Mouse (Mus musculus) gastrocnemius, postnatal 25 days (tissue): ENCODE data around the gene Gnmt. TPM values are rescaled to one million over a fixed set of nuclear protein-coding genes. Genes with fewer than 3 reads are reported as not detected.
A peak's percentile ranks its signal among the peaks of the same experiment; 100 is the strongest.

Experiments
- DNase-seq: peaks from one replicate; pipeline ENCODE4 v3.0.0; 2022
- total RNA-seq, 2 experiments: library from RNA; stranded (reverse); gene quantifications; 1 replicate in 1 of 2; 2 replicates in 1 of 2; pipeline ENCODE4 v1.2.3; 2021

Gene Gnmt
- total RNA-seq, 2 experiments from 2014 or later, result 1.1 to 1.2 TPM

DNA sequence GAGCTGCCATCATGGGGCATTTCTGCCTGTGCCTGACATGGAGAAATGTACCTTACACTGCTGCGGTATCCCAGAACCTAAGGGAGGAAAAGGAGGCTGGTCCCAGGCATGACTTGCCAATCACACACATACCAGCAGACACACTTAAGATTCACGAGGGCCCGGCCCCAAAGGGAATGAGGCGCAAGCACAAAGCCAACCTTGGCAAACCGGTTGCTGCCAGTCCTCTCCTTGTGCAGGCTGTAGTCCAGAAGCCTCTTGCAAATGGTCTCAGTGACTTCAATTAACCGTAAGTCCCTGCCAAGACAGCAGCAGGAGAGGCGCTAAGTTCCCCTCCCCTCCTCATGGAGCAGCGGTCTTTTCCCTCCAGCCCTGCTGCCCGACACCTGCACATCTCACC, 14.0 kb upstream of the Gnmt start:
- no peak for DNase-seq

DNA sequence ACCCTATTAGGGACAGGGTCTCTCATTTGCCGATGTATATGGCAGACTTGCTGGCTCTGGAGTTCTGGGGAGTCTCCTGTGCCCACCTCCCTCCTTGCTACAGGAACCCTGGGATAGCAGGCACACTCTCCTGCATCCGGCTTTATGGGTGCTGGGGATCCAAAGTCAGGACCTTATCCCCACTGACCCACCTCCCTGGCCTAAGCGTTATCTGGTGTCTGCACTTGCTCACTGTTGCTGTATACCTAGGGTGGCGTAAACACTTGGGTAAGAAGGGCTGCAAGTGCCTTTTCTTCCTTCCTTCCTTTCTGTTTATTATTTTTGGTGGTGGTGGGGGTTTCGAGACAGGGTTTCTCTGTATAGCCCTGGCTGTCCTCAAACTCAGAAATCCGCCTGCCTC, 12.3 kb upstream of the Gnmt start:
- no peak for DNase-seq

DNA sequence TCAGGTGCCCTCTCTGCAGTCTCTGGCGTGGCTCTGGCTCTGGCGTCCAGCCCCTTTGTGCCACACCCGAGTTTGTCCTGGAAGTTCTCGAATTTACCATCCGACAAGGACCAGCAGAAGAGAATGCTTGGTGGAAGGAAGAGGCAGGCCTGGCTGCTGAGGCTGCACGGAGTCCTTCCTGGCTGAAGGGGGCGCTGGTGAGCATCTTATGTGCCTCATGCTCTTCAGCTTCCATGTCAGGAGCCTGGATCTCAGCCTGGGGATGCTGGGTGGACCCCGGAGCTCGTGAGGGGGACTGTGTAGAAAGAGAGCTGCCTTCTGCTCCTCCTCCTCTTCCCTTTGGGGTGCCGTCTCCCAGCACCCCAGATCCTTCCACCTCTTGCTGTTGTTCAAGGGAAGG, 7.2 kb upstream of the Gnmt start:
- no peak for DNase-seq

DNA sequence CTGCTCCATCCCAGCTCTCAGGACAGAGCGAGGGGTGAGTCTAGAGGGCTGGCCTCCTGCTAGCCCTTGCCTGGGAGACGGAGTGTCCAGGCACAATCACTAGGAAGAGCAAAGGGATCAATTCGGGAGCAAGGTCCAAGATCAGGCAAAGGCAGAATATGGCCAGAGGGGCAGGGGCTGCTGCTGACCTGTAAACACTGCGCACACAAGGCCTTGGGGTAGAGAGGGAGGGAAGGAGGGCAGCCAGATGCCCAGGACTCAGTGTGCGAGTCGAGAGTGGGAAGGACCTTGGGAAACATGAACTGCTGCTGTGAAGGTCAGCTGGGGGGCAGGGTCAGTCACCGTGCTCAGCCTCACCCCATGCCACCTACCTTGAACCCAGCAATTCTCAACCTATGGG, 6.3 kb upstream of the Gnmt start:
- DNase-seq, result no peak

DNA sequence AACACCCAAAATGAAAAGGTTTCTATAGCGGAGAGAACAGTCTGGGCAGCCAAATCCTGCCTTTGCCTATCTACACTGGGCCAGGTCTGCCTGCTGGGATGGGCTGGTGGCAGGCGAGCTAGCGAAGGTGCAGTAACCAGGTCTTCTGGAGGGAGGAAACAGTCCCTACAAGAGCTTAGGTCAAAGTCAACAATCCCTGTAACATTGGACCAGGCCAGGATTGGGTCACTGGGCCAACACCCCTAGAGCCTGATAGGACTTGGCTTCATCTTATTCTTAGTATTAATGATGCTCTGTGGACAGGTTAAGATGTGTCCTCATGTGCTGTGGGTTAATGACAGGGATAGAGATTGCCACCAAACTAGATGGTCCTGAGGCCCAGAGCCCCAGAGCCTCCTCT, 5.1 kb upstream of the Gnmt start:
- no peak for DNase-seq

DNA sequence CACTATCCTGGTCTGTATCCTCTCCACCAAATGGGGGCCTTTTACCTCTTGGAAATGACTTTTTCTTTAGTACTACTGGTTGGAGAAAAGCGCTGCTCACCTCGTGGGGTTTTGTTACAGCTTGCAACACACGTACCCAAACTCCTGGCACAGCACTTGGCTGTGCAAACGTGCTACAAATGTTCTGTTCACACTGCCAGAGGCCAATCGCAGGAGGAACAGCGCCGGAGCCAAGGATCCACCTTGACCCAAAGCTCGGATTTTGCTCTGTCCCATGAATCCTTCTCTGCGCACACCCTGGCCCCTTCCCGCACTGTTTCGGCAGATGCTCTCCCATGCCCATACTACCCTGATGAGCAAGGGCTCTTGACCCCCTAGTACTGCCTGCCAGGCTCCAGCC, 472 bp downstream of the Gnmt start:
- DNase-seq, result no peak

DNA sequence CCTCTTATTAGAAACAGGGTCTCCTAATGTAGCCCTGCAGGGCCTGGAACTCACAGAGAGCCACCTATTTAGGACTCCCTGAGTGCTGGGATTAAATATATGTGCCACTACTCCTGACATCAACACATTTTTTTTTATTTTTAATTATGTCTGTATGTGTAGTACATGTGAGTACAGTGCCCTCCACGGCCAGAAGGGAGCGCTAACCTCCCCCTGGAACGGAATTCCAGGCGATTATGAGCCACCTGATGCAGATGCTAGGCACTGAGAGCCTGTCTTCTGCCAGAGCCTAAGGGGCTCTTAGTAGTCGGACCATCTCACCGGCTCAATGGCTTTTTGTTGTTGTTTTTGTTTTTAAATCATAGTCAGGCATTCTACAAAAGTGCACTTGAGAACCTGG, 947 bp downstream of the Gnmt start:
- no peak for DNase-seq

DNA sequence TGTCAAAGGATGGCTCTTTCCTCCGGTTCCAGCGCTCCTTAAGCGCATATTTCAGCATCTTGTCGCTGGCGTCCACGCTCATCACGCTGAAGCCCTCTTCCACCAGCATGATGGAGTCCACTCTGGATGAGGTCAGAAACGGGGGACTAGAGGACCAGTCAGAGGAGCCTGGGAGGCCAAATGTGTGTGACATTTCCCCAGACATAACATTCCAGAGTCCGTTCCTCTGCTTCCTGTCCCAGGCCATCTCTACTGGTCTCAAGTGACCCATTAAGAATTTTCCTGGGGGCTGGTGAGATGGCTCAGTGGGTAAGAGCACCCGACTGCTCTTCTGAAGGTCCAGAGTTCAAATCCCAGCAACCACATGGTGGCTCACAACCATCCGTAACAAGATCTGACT, 1.7 kb downstream of the Gnmt start:
- DNase-seq, result no peak

DNA sequence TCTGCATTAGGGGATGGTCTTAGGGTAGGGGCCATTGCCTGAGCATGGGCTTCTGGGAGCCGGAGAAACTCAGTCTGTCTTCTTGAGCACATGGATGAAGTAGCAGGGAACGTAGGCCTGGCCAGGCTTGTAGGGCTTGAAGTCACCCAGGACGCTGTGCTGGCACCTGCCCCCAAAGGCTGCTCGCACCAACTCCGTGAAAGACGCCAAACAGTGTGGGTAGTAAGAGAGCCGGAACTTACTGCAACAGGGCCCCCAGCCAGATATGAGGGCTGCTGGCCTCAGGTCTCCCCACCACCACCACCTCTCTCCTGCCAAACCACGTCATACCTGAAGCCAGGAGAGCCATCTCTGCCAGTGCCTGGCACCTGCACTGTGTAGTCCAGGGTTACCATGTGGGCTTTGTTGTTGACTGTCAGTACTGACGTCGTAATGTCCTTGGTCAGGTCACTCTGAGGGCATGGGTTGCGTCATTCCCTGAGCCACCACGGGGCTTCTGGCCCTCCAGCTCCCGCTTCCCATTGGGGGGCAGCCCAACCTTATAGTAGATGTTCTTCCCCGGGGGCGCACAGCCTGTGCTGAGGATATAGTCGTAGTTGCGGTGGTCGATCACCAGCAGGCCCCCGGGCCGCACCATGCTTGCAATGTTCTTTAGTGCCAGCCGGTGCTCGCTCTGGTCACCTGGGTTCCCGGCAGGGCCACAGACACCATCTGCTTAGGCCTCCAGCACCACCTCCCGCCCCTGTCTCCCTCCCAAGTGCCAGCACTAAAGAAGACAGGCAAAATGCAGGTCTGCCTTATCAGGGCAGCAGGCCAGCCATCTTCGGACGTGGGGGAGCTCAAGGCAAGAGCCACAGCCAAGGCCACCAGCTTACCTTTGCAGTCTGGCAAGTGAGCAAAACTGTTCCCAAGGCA, 3.0 kb downstream of the Gnmt start:
- no peak for DNase-seq

DNA sequence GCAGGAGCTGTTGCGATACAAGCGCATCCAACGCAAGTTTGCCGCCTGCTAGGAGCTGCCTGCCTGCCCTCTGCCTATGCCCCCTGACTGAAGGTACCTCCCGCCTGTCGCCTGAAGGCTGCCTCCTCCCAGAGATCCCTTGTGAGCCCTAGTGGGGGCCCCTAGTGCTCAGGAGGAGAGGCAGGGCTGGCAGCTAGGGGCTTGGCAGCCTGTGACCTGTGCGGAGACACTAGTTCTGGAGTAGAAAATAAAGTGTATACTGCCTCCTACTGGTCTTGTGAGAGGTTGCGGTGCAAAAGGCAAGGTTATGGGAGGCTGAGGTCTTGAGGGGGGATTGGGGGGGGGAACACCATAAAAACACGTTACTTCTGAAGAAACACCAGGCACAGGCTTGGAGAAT, 3.7 kb downstream of the Gnmt start:
- no peak for DNase-seq

DNA sequence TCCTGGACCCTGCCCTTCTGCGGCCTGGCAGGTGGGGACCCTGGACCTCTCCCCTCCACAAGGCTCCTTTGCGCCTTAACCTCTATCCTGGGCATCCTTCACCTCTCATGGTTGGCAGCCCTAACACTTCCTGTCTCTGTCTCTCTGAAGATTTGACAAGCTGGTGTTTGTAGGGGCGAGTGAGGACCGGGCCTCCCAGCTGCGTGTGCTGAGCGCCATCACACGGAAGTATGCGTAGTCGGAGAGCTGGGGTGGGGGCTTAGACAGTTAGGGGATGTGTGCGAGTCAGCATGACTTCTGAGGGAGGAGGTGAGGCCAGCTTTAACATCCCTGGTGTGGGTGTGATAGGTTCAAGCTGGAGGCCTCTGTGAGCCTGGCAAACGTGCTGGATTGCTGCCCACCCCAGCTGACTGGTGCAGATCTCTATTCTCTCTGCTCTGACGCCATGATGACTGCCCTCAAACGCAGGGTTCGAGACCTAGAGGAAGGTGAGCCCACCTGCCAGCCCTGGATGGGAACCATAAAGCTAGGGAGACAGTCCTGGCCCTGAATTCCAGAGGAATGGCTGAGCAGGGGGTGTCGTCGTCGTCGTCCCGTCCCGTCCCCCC, 4.4 kb downstream of the Gnmt start:
- no peak for DNase-seq

DNA sequence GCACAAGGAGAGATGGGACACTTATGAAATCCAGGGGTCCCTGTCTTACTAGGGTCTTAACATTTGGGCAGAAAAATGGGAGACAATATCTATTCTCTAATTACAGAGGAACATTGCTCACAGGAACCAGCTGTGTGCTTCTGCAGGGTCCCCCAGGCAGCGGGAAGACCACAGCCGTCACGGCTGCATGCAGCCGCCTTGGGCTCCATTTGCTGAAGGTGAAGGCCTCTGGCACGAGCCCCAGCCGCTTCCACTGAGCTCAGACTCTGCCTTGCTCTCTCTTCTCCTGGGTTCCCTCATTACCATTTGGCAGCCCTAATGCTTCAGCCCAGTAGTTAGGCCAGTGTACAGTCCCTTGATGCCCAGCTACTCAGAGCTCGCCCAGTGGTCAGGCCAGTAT, 7.9 kb downstream of the Gnmt start:
- DNase-seq, result no peak

DNA sequence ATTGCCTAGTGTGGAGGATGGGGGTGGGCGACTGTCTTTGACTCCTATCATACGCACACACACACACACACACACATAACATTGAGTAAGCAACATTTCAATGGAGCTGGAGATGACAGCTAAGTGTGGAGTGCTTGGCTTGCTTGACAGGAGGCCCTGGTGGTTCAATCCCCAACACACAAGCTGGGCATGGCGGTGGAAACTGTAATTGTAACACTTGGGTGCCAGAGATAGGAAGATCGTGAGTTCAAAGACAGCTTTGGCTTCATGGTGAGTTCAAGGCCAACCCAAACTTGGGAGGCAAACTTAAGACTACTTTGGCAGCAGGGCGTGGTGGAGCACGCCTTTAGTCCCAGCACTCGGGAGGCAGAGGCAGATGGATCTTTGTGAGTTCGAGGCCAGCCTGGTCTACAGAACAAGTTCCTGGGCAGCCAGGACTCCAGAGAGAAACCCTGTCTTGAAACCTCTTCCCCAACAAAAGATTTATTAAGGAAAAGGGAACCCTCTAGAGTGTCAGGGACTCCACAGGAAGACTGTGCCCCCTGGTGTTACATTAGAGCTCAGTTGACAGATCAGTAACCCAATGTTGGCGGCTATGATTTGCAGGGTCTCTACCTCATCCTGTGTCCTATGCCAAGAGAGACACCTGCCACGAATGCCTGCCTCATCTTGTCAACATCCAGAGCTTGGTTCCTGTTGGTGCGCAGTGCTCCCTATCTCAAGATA, 14.0 kb downstream of the Gnmt start:
- DNase-seq, result no peak

DNA sequence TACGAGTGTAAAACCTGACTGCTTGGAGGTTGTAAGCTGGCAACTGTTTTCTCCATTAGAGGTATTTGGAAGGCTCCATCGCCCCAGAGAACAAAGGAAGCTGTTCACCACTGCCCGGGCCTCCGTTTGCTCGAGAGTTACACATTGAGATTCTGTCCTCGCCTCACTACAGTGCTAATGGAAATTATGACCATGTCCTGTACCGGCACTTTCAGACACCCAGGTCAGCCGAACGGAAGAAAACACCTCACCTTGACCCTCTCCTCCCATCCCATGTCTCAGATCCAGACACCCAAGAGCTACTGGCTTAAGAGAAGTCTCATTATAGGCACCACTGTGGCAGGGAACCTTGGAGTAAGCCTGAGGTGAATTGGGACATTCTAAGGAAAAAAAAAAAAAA, 15.1 kb downstream of the Gnmt start:
- no peak for DNase-seq

DNA sequence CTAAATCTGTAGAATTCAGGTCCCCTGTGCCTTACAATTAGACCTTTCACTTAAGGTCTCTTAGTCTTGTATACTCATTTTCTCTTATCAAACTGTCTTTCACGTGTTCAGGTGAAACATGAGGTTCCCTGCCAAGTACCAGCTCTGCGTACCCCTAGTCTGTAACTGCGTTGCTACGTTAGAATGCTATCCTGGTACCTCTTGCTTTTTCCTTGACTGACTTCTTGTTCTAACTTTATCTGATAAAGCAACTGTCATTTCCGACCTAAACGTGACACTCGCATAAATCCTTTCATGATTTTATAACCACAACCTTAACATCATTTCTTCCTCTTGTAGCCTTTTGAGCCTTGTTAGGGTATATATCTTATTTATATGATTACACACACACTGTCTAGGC, 16.5 kb downstream of the Gnmt start:
- DNase-seq, result no peak

DNA sequence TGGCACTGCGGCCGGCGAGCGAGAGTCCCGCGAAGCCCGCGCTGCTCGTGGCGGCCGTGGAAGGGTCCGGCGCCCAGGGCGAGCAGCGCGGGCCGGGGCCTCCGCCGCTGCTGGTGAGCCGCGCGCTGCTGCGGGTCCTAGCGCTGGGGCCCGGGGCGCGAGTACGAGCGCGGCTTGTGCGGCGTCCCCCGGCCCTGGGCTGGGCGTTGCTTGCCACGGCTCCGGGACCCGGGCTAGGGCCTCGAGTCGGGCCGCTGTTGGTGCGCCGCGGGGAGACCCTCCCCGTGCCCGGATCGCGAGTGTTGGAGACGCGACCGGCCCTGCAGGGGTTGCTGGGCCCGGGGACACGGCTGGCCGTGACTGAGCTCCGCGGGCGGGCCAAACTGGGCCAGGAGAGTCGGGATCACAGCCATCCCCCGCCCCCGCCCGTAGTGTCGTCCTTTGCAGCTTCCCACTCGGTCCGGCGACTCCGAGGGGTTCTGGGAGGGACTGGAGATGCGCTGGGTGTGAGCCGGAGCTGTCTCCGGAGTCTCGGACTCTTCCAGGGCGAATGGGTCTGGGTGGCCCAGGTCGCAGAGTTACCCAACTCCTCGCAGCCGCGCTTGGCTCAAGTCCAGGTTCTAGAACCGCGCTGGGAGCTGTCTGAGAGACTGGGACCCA, 17.2 kb downstream of the Gnmt start:
- DNase-seq, result peak; percentile 42

DNA sequence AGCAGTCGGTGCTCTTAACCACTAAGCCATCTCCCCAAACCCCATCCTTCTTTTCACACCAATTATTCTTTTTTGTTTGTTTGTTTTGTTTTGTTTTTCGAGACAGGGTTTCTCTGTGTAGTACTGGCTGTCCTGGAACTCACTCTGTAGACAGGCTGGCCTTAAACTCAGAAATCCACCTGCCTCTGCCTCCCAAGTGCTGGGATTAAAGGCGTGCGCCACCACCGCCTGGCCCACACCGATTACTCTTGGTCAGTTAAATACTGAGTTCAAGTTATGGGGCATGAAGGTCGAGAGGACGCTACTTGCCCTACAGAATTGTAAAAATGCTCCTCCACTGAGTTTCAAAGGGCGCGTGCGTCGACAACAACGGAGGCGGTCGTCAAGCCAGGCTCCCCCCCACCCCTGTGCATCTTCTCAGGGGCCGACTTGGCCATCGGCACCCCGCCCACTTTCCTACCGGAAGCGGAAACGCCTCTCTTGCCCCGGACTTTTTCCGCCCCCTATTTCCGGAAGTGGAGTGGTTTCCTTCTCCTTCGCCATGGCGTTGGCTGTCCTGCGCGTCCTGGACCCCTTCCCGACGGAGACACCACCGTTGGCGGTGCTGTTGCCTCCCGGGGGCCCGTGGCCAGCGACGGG, 17.9 kb downstream of the Gnmt start, which contains the start of gene Pex6:
Gene Pex6 (plus strand): TSS at position 505 of the 639 bp plus-strand sequence.
- peak; percentile 91 for DNase-seq

DNA sequence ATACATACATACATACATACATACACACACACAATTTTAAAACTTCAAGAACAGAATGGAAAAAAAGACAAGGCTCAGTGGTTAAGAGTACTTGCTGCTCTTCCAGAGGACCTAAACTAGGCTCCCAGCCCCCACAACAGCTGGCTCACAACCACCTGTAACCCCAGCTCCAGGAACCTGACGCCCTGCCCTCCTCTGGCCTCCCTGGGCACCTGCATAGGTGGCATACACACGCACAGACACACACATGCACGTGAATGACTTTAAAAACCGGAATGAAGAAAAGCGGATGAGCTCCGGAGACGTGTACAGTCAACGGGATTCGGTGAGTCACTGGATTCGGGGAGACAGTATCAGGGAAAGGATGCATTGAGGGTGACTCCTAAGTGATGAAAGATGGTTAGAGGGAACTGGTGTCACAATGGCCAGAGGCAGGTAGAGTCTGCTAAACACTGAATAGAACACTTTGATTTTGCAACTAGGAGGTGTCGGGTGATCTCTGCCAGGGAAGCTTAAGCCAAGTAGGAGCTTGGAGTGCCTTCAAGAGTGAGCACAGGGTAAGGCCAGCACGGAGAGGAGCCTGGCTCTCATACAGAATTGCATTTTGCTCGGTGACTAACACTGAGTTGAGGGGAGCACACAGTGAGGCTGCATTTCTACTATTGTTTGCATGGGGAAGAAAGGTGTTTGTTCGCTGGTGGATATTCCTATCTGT, 22.4 kb downstream of the Gnmt start:
- DNase-seq, result no peak

DNA sequence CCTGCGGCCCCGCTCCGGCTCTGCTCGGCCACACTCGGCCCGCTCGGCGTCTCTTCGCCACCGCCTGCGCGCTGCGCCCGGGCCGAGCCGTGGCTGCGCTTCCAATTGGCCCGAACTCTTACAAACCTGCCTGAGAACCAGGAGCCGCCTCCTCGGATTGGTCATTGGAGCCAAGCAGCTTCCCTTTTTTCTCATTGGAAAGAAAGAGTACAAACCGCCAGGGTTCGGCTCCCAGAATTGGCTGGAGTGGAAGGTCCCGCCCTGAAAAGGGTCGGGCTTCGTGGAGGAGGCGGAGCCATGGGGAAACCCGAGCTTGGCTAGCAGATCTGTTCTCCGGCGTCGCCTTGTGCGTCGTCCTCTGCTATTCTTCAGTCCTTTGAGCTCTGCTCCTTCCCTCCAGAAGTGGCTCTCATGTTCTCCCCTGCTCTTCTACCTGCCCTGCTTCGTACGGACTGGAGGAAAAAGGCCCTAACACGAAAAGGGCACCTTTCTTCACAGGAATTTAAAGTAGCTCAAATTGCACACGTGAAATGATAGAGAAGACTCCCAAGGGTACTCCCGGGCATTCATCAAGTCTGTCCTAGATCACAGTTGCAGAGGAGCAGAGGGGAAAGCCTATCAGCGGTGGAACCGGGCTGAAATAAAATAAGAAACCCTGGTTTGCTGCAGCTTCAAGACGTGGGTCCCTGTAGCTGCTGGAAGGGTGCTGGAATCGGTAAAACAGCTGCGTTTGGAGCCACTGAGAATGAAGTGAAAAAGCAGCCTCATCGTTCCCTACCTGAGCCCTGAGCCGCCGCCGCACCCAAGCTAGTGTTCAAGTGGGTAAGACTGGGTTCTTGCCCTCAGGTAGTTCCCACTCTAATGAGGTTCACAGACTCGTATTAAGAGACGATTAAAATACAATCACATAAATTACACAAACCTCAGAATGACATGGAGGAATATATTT, 23.8 kb downstream of the Gnmt start, which contains the start of gene Ppp2r5d:
Gene Ppp2r5d (minus strand): TSS at position 225 of the 949 bp plus-strand sequence.
- peak; percentile 98 for DNase-seq
